Mouse (Mus musculus) kidney, adult 2 months (tissue): ENCODE measurements at regions not wholly inside any gene's neighbourhood (a gene's known extent, or its start where the extent isn't known, plus 50 kb on each side); places are given as distances from the start of the nearest gene placed in this dataset.
"Not testable (repeated sequence)": the region's sequence is repeated elsewhere in the genome, so short reads cannot be mapped to it uniquely, and the experiment has no call there.

Experiments
- DNase-seq: peaks from one replicate; pipeline ENCODE4 v3.0.0; 2021
- H3K27ac ChIP-seq: fragments of 200-500 bp; 2 replicates; pipeline ENCODE4 v1.5.1; 2012; ENCODE audit warnings: low read depth, low read length, control low read depth, inconsistent platforms; ENCODE audit not compliant: insufficient read depth
- H3K27me3 ChIP-seq: fragments of 200-500 bp; replicated peaks from 2 replicates; pipeline ENCODE4 v1.6.1; 2012; ENCODE audit warnings: mild to moderate bottlenecking, moderate library complexity, low read length, inconsistent platforms; ENCODE audit not compliant: control insufficient read depth, insufficient read depth
- H3K36me3 ChIP-seq: fragments of 200-500 bp; 2 replicates; pipeline ENCODE4 v1.6.1; 2012; ENCODE audit warnings: mild to moderate bottlenecking, moderate library complexity, low read length, inconsistent platforms; ENCODE audit not compliant: control insufficient read depth, insufficient read depth
- H3K4me1 ChIP-seq: fragments of 200-500 bp; 2 replicates; pipeline ENCODE4 v1.6.1; 2011; ENCODE audit warnings: low read length; ENCODE audit not compliant: control insufficient read depth, insufficient read depth
- H3K4me3 ChIP-seq: fragments of 200-500 bp; 2 replicates; pipeline ENCODE4 v1.5.1; 2011; ENCODE audit warnings: mild to moderate bottlenecking, low read depth, low read length, control low read depth; ENCODE audit not compliant: insufficient read depth
- CTCF ChIP-seq: fragments of 200-500 bp; conservative IDR thresholded peaks from 2 replicates; pipeline ENCODE4 v1.5.1; 2011; ENCODE audit warnings: low read depth, mild to moderate bottlenecking, control low read depth, low read length, moderate library complexity, mixed read lengths; ENCODE audit not compliant: insufficient read depth, insufficient read length
- WGBS: fragments of 180-500 bp; shearing (Covaris S2); methylation state at CpG from one replicate; pipeline ENCODE4 v1.1.7; 2018; 5-methylcytosine and 5-hydroxymethylcytosine counted together

GRCm38 (mm10) chr12:18054430-18054829, 363.8 kb downstream of the Hpcal1 start:
- not testable (repeated sequence) for H3K27ac ChIP-seq, DNase-seq, H3K4me1 ChIP-seq, H3K4me3 ChIP-seq, H3K27me3 ChIP-seq, H3K36me3 ChIP-seq
- WGBS: 71% methylated on average over 7 of the region's 7 CpGs
- peak; percentile 42 for TF ChIP-seq CTCF
